Mouse (Mus musculus) forebrain, embryonic 13.5 days (tissue): ENCODE measurements at regions not wholly inside any gene's neighbourhood (a gene's known extent, or its start where the extent isn't known, plus 50 kb on each side); places are given as distances from the start of the nearest gene placed in this dataset.

Experiments
- ATAC-seq: fragments of 200-750 bp; cut with Nextera tagmentation; 2 replicates; pipeline ENCODE4 v1.8.0; 2017
- H3K27ac ChIP-seq: fragments of 300-500 bp; sonication (generic); 2 replicates; pipeline ENCODE4 v1.5.1; 2015; ENCODE audit warnings: inconsistent platforms, mild to moderate bottlenecking, moderate library complexity
- H3K27me3 ChIP-seq: fragments of 300-500 bp; sonication (generic); 2 replicates; pipeline ENCODE4 v1.6.1; 2015; ENCODE audit warnings: mild to moderate bottlenecking, inconsistent platforms
- H3K36me3 ChIP-seq: fragments of 300-500 bp; sonication (generic); 2 replicates; pipeline ENCODE4 v1.6.1; 2015; ENCODE audit warnings: mild to moderate bottlenecking, inconsistent platforms; ENCODE audit not compliant: poor library complexity, severe bottlenecking
- H3K4me1 ChIP-seq: fragments of 300-500 bp; sonication (generic); 2 replicates; pipeline ENCODE4 v1.6.1; 2015; ENCODE audit warnings: inconsistent platforms
- H3K4me2 ChIP-seq: fragments of 300-500 bp; sonication (generic); 2 replicates; pipeline ENCODE4 v1.6.1; 2015; ENCODE audit warnings: inconsistent platforms, mild to moderate bottlenecking, moderate library complexity
- H3K4me3 ChIP-seq: fragments of 300-500 bp; sonication (generic); 2 replicates; pipeline ENCODE4 v1.5.1; 2015; ENCODE audit warnings: mild to moderate bottlenecking, inconsistent platforms
- H3K9ac ChIP-seq: fragments of 300-500 bp; sonication (generic); 2 replicates; pipeline ENCODE4 v1.6.1; 2015; ENCODE audit warnings: mild to moderate bottlenecking, inconsistent platforms
- H3K9me3 ChIP-seq: fragments of 300-500 bp; sonication (generic); replicated peaks from 2 replicates; pipeline ENCODE4 v1.6.1; 2016; ENCODE audit warnings: inconsistent platforms
- WGBS: fragments of 180-500 bp; shearing (Covaris S2); methylation state at CpG from one replicate; pipeline ENCODE4 v1.1.7; 2015; 5-methylcytosine and 5-hydroxymethylcytosine counted together

GRCm38 (mm10) chr8:25463532-25463931 is 639.4 kb upstream of the Adam5 start:
- peak overlapping the region; percentile 73 for H3K27ac ChIP-seq
- no peak overlapping the region for H3K9ac ChIP-seq
- peak; percentile 34 for ATAC-seq
- H3K27me3 ChIP-seq = peaks cover 10% of the 10 kb centered on the region; the same call in 1 of the 2 replicates
- no peak overlapping the region for H3K4me3 ChIP-seq
- no peaks in the 10 kb centered on the region for H3K36me3 ChIP-seq
- H3K9me3 ChIP-seq = no peaks in the 10 kb centered on the region
- H3K4me1 ChIP-seq = peaks cover 50% of the 10 kb centered on the region
- 14% methylated on average over 9 of the region's 9 CpGs for WGBS
- H3K4me2 ChIP-seq = no peak overlapping the region

- no peak overlapping the region for H3K27ac ChIP-seq
- ATAC-seq = no peak
- no peak overlapping the region for H3K4me3 ChIP-seq
- H3K9ac ChIP-seq = no peak overlapping the region
- 5% methylated on average over 4 of the region's 4 CpGs for WGBS
- H3K4me2 ChIP-seq = no peak overlapping the region
- peaks cover 10% of the 10 kb centered on the region; the same call in 1 of the 2 replicates for H3K27me3 ChIP-seq
- H3K4me1 ChIP-seq = peaks cover 46% of the 10 kb centered on the region
- no peaks in the 10 kb centered on the region for H3K9me3 ChIP-seq
- no peaks in the 10 kb centered on the region for H3K36me3 ChIP-seq
These were observed 638.3 kb upstream of the Adam5 start for GRCm38 (mm10) chr8:25462492-25462891.

- Histone ChIP-seq H3K36me3 (no peaks in the 10 kb centered on the region), H3K4me2 (no peak overlapping the region), H3K4me3 (no peak overlapping the region), H3K9me3 (no peaks in the 10 kb centered on the region), H3K27me3 (0 out of 2 replicates have a peak, but pooled peaks cover 3% of the 10 kb centered on the region), H3K4me1 (no peaks in the 10 kb centered on the region), H3K9ac (no peak overlapping the region), H3K27ac (no peak overlapping the region)
- WGBS = 70% methylated on average over 6 of the region's 6 CpGs
- ATAC-seq = no peak
These were observed 631.5 kb upstream of the Adam5 start for GRCm38 (mm10) chr8:25455644-25456043.

GRCm38 (mm10) chr8:25454972-25455371 is 630.8 kb upstream of the Adam5 start:
- ATAC-seq = no peak

GRCm38 (mm10) chr8:25453826-25454225 is 629.7 kb upstream of the Adam5 start:
- no peaks in the 10 kb centered on the region for H3K4me1 ChIP-seq
- no peak for ATAC-seq
- no peak overlapping the region for H3K4me2 ChIP-seq
- H3K36me3 ChIP-seq = no peaks in the 10 kb centered on the region
- no peaks in the 10 kb centered on the region for H3K9me3 ChIP-seq
- no peak overlapping the region for H3K4me3 ChIP-seq
- no peak overlapping the region for H3K9ac ChIP-seq
- no peak overlapping the region for H3K27ac ChIP-seq
- WGBS = 93% methylated on average over 9 of the region's 9 CpGs
- no peaks in the 10 kb centered on the region for H3K27me3 ChIP-seq

More at GRCm38 (mm10) chr8:25454972-25455371, 630.8 kb upstream of the Adam5 start:
- Histone ChIP-seq H3K9ac (no peak overlapping the region), H3K4me3 (no peak overlapping the region), H3K9me3 (no peaks in the 10 kb centered on the region), H3K27ac (no peak overlapping the region), H3K4me1 (no peaks in the 10 kb centered on the region), H3K36me3 (no peaks in the 10 kb centered on the region), H3K4me2 (no peak overlapping the region), H3K27me3 (no peaks in the 10 kb centered on the region)
- WGBS = 47% methylated on average over 1 of the region's 1 CpGs

- no peaks in the 10 kb centered on the region for H3K9me3 ChIP-seq
- no peaks in the 10 kb centered on the region for H3K27me3 ChIP-seq
- ATAC-seq = no peak
- H3K9ac ChIP-seq = no peak overlapping the region
- no peak overlapping the region for H3K4me2 ChIP-seq
- H3K27ac ChIP-seq = no peak overlapping the region
- no peak overlapping the region for H3K4me3 ChIP-seq
- H3K4me1 ChIP-seq = no peaks in the 10 kb centered on the region
- H3K36me3 ChIP-seq = no peaks in the 10 kb centered on the region
These were observed 626.4 kb upstream of the Adam5 start for GRCm38 (mm10) chr8:25450544-25450943.

GRCm38 (mm10) chr8:25449590-25449989 is 625.4 kb upstream of the Adam5 start:
- 89% methylated on average over 4 of the region's 4 CpGs for WGBS
- H3K4me3 ChIP-seq = no peak overlapping the region
- no peak overlapping the region for H3K9ac ChIP-seq
- H3K4me2 ChIP-seq = no peak overlapping the region
- H3K27ac ChIP-seq = no peak overlapping the region
- no peak for ATAC-seq
- H3K9me3 ChIP-seq = no peaks in the 10 kb centered on the region
- H3K4me1 ChIP-seq = no peaks in the 10 kb centered on the region
- no peaks in the 10 kb centered on the region for H3K36me3 ChIP-seq
- H3K27me3 ChIP-seq = no peaks in the 10 kb centered on the region

GRCm38 (mm10) chr8:25447900-25448299 is 623.7 kb upstream of the Adam5 start:
- H3K27ac ChIP-seq = no peak overlapping the region
- no peaks in the 10 kb centered on the region for H3K4me1 ChIP-seq
- H3K9ac ChIP-seq = no peak overlapping the region
- H3K27me3 ChIP-seq = no peaks in the 10 kb centered on the region
- no peak for ATAC-seq
- H3K4me2 ChIP-seq = no peak overlapping the region
- no peaks in the 10 kb centered on the region for H3K36me3 ChIP-seq
- H3K9me3 ChIP-seq = no peaks in the 10 kb centered on the region
- no peak overlapping the region for H3K4me3 ChIP-seq
- WGBS = 92% methylated on average over 4 of the region's 4 CpGs

- Histone ChIP-seq H3K4me1 (no peaks in the 10 kb centered on the region), H3K9me3 (no peaks in the 10 kb centered on the region), H3K4me3 (no peak overlapping the region), H3K4me2 (no peak overlapping the region), H3K36me3 (no peaks in the 10 kb centered on the region), H3K9ac (no peak overlapping the region), H3K27ac (no peak overlapping the region), H3K27me3 (no peaks in the 10 kb centered on the region)
- ATAC-seq = no peak
- 95% methylated on average over 1 of the region's 1 CpGs for WGBS
These were observed 621.8 kb upstream of the Adam5 start for GRCm38 (mm10) chr8:25445968-25446367.

- Histone ChIP-seq H3K36me3 (no peaks in the 10 kb centered on the region), H3K27me3 (peaks cover 6% of the 10 kb centered on the region; the same call in 1 of the 2 replicates), H3K4me3 (no peak overlapping the region), H3K9ac (no peak overlapping the region), H3K4me2 (no peak overlapping the region), H3K9me3 (no peaks in the 10 kb centered on the region), H3K4me1 (no peaks in the 10 kb centered on the region), H3K27ac (no peak overlapping the region)
- no peak for ATAC-seq
- WGBS = 82% methylated on average over 5 of the region's 5 CpGs
These were observed 620.9 kb upstream of the Adam5 start for GRCm38 (mm10) chr8:25445054-25445453.

- no peak overlapping the region for H3K4me2 ChIP-seq
- H3K9ac ChIP-seq = no peak overlapping the region
- ATAC-seq = no peak
- peaks cover 12% of the 10 kb centered on the region; the same call in 1 of the 2 replicates for H3K27me3 ChIP-seq
- H3K27ac ChIP-seq = no peak overlapping the region
- H3K4me3 ChIP-seq = no peak overlapping the region
- H3K4me1 ChIP-seq = no peaks in the 10 kb centered on the region
- no peaks in the 10 kb centered on the region for H3K9me3 ChIP-seq
- WGBS = 78% methylated on average over 5 of the region's 5 CpGs
- H3K36me3 ChIP-seq = no peaks in the 10 kb centered on the region
These were observed 619.4 kb upstream of the Adam5 start for GRCm38 (mm10) chr8:25443552-25443951.

- no peak overlapping the region for H3K9ac ChIP-seq
- no peak overlapping the region for H3K4me3 ChIP-seq
- no peaks in the 10 kb centered on the region for H3K4me1 ChIP-seq
- peaks cover 12% of the 10 kb centered on the region; the same call in 1 of the 2 replicates for H3K27me3 ChIP-seq
- H3K27ac ChIP-seq = no peak overlapping the region
- ATAC-seq = no peak
- WGBS = 49% methylated on average over 6 of the region's 6 CpGs
- H3K9me3 ChIP-seq = no peaks in the 10 kb centered on the region
- no peaks in the 10 kb centered on the region for H3K36me3 ChIP-seq
- no peak overlapping the region for H3K4me2 ChIP-seq
These were observed 616.9 kb upstream of the Adam5 start for GRCm38 (mm10) chr8:25441057-25441441.

- H3K9me3 ChIP-seq = no peaks in the 10 kb centered on the region
- no peak overlapping the region for H3K27ac ChIP-seq
- no peak overlapping the region for H3K9ac ChIP-seq
- H3K36me3 ChIP-seq = no peaks in the 10 kb centered on the region
- ATAC-seq = no peak
- H3K4me2 ChIP-seq = no peak overlapping the region
- no peak overlapping the region for H3K4me3 ChIP-seq
- WGBS = 31% methylated on average over 13 of the region's 13 CpGs
- H3K27me3 ChIP-seq = peaks cover 12% of the 10 kb centered on the region; the same call in 1 of the 2 replicates
- no peaks in the 10 kb centered on the region for H3K4me1 ChIP-seq
These were observed 616.4 kb upstream of the Adam5 start for GRCm38 (mm10) chr8:25440391-25441056.
